Mouse (Mus musculus) c-Kit-positive CD71-positive TER-119-negative erythroid progenitor cells, embryonic 14.5 days (primary cell): ENCODE data around the gene Bpnt1.

Experiments
- DNase-seq: peaks from one replicate; pipeline ENCODE4 v3.0.0-alpha.2; 2013; ENCODE audit warnings: low read depth

Bpnt1 gene

GRCm38 (mm10) chr1:185405921-185406320 lies 74.0 kb downstream of the Bpnt1 start:
- DNase-seq: no peak
